Mouse (Mus musculus): ENCODE data around the gene Gpx7. TPM values are rescaled to one million over a fixed set of nuclear protein-coding genes. Genes with fewer than 3 reads are reported as not detected.

Gene Gpx7
- total RNA-seq, 2 experiments from 2014 or later: 6.5 to 8.1 TPM

Other genes starting within 250 kb of the Gpx7 start
- 10 to 100 TPM; 34.7 to 35.2 TPM for gene Echdc2, start 241.5 kb downstream of the Gpx7 start, total RNA-seq (2021)
- gene Zyg11a, start 188.9 kb downstream of the Gpx7 start, total RNA-seq (2021): under 1 TPM in 1 of 2 experiments, not detected in 1; 0.10 TPM
- gene Zyg11b, start 105.9 kb downstream of the Gpx7 start, total RNA-seq (2021): 10 to 100 TPM; 38.7 to 39.6 TPM
- gene Coa7, start 78.8 kb downstream of the Gpx7 start, total RNA-seq (2021): 10 to 100 TPM; 35.6 to 39.8 TPM
- gene Shisal2a, start 23.6 kb downstream of the Gpx7 start, total RNA-seq (2021): not detected
- 10 to 100 TPM; 18.9 to 23.3 TPM for gene Tut4, start 52.5 kb upstream of the Gpx7 start, total RNA-seq (2021)
- gene Prpf38a, start 172.4 kb upstream of the Gpx7 start, total RNA-seq (2021): 10 to 100 TPM; 15.5 to 15.8 TPM
- gene Orc1, start 172.5 kb upstream of the Gpx7 start, total RNA-seq (2021): under 1 TPM in 1 of 2 experiments, not detected in 1; 0.10 TPM
- gene Cc2d1b, start 213.0 kb upstream of the Gpx7 start, total RNA-seq (2021): 10 to 100 TPM; 13.0 to 15.4 TPM

Data from heart, adult 18-20 months (tissue).